Mouse (Mus musculus): Measurements from ENCODE around the gene Sdk1.

- no peak for TF ChIP-seq POLR2A (IDR thresholded peaks at IDR 0.05; ENCODE audit: borderline replicate concordance, low read depth, low read length)
- TF ChIP-seq CTCF (IDR thresholded peaks at IDR 0.05; ENCODE audit: low read depth, low read length) = no peak
Measured at GRCm38 (mm10) chr5:141836892-141837455, 595.7 kb downstream of the Sdk1 start.

All from bone marrow macrophage, adult 2 months (primary cell).